Mouse (Mus musculus): ENCODE data around the gene Pcyt1b.
A peak's percentile ranks its signal among the peaks of the same experiment; 100 is the strongest.

Pcyt1b gene

DNA sequence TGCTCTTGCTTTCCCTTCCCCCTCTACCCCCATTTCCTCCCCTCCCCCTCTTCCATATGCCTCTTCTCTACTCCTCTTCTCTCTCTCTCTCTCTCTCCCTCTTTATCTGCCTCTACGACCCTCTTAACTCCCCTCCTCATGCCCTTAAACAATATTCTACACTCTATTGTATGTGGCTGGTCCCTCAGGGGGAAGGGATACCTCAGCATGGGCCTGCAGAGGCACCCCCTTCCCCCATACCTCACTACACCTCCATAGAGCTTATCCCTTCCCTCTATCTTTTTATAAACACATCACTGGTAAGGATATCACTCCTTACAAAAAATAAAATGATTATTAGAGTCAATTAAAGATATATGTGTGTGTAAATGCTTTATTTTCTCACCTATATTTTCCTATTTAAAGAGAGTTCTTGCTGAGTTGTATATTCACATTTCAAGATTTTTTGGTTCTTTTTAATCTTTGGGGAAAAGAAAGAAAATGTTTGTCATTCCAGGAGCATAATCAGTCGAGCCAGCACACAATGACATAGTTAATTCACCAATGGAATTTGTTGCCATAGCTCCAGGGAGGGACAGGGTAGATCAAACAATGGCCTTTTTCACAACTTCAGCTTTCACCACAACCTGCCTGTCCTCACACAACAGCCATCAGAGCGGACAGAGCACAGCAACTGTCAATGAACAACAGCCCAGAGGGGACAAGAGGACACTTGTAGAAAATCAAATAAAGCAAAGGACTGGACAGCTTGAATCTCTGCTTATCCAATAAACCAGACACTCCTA is at the start of gene Pcyt1b:
TSS of gene Pcyt1b (plus strand) at position 646 of the 785 bp plus-strand sequence.
- DNase-seq (ENCODE audit: low spot score) = no peak

DNA sequence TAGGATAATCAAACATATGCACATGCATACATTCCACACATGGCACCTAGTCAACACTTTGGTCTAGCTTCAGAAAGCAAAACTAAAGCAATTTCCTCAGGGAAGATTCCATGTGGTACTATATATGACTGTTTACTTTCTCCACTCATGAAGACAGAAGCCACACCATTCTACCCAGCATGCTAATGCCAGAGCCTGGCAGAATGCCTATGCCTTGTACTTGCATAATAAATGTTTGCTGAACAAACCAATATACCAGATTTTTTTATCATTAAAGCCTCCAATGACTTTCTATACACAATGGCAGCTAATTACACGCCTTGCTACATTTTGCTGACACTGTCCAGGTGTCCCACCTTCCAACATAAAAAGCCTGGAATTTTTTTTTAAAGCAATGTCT is 24.4 kb upstream of the Pcyt1b start:
- no peak for DNase-seq (ENCODE audit: low spot score)

DNA sequence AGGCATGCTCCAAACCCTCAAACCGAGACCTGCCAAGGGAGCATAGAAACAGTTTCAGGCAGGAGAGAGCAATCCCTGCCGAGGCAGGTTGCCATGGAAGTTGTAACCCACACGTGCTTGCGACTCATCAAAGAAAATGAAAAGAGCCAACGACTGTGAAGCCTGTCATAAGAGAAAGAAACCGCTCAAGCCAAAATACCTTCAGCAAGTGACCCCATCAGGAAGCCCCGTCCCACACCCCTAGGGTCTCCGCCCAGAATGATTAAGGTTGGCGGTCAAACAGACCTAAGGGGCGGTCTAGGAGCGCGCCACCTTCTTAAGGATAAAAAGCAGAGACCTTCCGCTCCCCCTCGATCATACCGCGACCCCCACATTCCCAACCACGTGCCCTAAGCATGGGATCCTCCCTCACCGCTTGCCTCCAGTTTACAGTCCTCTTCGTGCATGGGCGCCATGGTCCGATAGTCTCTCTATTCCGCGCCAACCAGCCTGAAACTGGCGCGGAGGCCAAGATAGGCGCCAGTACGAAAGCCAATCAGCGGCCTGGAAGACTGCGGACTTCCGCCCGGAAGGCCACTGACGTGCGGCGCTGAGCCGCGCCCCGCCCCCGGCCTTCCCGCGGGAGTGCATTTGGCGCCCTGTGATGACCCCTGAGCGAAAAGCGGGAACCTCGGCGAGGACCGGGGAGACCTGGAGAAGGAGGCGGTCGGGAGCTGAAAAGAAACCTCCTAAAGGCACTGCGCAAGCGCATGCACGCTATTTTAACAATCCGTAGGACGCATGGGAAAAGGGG is 22.8 kb upstream of the Pcyt1b start, which contains the start of gene Pola1:
TSS of gene Pola1 (minus strand) at position 499 of the 793 bp plus-strand sequence.
- DNase-seq (ENCODE audit: low spot score) = peak; percentile 66

DNA sequence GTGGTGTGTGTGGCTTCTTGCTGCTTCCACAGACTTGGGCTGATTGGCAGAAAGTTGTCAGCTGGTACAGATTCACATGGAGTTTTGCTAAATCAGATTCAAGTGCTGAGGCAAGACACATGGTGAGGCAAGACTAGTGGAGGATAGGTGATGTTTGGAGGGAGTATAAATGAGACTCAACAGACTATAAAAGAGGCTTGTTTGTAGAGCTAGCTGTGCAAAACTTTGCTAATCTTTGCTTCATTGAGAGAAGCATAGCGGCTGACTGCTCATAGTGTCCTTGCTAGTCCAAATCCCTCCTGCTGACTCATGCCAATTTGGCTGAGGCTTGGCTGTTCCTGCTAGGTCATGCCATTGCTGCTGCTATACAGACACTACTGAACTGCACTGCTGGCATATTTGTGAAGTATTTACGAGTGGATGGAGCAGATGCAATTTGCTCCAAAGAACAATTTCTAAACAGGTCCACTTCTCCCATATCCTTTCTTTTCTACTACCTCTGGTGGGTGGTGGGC is 19.7 kb upstream of the Pcyt1b start:
- no peak for DNase-seq (ENCODE audit: low spot score)

DNA sequence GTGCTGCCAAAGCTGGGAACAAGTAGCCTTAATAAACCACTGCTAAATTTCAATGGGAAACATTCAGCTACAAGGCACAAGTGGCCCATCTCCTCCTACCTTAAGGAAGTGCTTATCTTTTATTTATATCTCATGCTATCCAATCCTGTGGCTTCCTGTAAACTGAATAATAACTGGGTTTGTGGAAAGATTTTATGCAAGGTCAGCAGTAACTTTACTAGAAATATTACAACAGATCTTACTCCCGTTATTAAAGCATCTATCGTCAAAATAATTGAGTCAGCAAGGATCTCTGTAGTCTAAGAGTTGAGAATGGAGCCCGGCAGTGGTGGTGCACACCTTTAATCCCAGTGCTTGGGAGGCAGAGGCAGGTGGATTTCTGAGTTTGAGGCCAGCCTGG is 11.1 kb upstream of the Pcyt1b start:
- no peak for DNase-seq (ENCODE audit: low spot score)

DNA sequence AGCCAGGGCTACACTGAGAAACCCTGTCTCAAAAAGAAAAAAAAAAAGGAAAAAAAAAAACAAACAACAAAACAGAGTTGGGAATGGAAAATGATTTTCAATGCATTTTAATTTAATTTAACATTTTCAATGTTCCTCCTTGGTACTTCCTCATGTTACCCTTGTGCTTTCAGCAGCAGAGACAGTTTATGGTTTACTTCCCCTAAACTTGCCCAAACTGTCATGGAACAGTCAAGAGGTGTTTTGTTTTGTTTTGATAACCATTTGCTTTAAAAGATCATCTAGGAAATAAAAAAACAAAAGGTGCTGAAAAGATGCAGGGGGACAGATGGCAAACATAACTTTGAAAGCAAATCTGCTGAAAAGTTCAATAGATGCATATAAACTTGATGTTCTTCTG is 10.6 kb upstream of the Pcyt1b start:
- DNase-seq (ENCODE audit: low spot score) = no peak

DNA sequence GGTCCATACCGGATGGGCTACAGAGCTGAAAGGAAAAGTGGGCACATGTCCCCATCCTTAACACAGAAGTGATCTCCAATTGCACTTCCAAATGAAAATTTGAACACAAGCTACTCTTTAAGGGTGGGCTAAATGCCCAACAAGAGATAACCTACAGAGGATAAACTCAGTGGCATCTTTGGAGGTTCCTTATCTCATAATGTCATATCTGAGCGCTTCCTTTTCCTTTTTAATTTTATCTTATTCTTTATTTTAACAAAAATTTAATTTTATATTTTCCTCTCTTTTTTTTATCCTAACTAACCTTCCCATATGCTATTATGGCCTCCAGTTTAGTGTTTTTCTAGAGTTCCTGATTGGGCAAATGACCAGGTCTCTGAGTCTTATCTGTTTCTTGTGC is 3.9 kb upstream of the Pcyt1b start:
- no peak for DNase-seq (ENCODE audit: low spot score)

DNA sequence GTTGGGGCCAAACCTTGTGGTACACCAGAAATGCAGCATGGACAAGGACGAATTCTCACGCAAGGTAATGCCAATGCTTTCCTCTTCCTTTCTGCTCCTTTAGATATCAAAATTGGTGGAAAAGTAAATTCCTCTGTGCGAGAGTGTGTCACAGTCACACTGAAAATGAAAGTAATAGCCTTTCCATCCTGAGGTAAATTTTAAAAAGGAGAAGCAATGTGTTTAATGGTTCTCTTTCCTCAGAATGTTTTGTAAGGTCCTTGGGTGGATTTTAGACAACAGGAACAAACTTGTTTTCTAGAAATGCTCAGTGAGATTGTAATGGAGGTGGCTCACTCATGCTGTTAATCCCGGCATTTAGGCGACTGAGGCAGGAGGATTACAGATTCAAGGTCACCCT is 490 bp downstream of the Pcyt1b start:
- no peak for DNase-seq (ENCODE audit: low spot score)

DNA sequence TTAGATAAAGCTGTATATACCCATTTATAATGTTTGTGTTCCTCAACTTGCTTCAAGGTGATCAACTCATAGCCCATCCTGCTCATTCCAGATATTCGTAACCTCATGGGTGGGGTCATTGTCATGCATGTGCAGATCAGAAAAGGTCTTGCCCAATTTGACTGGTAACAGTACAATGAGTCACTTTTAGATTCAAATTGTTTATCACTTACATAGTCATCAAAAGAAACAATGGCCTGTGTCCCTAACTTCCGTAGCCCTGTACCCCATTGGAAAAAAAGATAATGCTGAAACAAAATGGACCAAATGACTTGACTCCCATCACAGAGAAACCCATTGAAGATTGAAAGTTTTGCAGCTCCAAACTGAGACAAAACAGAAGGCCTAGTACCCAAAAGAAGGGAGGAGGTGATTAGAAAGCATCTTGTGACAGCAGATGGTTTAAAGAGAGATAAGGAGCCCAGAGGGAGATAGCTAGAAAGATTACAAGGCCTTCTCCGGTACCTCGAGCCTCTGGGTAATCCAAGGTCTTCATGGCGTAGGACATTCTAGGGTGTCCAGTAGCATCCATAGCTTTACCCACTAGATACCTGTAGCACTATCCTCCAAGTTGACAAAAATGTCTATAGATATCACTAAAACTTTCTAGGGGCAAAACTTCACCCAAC is 9.4 kb downstream of the Pcyt1b start:
- DNase-seq (ENCODE audit: low spot score) = no peak

DNA sequence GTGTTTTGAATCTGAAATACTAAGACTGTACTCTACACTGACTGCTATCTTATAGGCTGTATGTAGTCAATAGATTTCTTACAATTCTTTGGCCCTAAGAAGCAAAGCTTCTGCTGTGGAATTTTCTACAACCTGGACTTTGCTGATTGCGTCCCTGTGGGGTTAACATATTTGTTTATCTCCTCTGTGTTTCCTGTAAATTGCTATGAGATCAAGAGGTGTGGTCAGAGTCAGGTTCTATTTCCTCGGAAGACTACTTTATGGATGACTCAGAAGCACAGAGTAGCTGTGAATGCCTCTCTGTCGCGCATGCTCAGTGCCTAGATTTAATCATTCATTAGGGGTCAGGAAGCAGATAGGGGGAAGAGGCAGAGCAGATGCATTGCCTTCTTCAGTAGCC is 10.1 kb downstream of the Pcyt1b start:
- no peak for DNase-seq (ENCODE audit: low spot score)

DNA sequence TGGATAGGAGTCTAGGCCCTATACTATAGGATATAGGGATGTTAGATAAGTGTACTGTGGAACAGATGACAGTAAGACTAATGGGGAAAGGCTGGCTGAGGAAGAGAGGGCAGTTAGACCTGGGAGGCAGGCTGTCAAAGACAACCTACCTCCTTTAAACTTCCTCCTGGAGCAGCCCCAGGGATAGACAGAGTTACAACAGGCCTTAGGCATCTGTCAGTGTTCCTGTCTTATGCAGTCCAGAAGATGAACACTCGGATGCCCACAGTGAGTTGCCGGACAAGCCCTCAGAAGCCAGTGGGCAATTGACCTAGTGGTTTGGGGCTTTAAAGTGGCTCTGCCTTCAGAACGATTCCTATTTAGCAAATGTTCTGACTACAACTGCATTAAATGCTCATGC is 19.8 kb downstream of the Pcyt1b start:
- DNase-seq (ENCODE audit: low spot score) = no peak

DNA sequence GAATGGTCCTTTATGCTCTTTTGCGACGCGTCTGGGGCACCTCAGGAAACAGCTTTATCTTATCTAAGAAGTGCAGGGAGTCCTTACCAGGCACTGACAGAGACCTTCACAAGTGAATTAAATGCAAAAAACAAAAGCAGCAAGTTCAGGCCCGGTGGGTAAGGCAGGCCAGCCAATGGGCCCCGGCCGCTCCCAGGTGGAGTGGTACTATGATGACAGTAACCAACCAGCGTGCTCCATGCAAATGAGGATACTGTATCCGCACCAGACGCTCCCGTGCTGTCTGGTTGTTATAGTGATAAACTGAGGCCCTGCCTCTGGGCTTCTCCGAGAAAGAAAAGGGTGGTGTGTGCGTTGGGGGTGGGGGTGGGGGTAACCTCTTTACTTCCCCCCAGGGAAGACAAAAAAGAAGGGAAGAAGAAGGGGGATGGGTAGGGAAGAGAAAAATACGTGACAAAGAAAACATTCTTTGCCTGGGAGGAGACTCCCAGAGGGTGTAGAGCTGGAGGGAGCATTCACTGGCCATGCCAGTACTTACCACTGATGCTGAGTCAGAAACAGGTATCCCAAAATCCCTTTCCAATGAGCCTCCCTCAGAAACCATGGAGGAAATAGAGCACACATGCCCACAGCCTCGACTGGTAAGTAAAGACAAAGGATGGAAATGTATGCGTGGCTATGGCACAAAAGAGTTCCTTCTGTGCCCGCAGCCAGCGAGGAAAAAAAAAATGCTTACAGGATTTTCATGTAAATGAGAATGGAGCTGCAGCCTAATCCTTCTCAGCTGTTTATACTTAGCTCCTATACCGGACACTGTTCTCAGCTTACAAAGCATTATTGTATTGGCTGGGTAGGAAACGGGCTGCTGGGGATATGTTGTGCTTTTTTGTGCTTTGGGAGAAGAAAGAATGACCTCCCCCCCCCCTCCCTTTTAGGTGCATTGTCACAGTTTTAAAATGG is 20.5 kb downstream of the Pcyt1b start:
- peak; percentile 4 for DNase-seq (ENCODE audit: low spot score)

DNA sequence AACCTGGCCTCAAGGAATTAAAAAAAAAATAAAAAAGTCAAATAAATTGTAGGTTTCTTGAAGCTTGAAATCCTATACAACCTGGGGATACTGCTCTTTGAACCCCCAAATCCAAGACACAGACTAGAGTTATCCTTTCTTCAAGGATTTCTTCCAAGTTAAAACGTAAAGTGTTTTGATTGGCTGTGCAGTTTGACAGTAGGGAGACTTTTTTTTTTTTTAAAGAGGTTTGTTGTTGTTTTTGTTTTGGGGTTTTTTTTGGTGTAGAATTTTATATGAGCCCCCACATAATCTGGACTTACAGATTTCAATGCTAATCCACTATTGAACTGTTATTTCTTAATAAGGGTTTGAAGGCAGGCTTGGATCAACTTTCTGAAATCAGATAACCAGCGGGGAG is 21.6 kb downstream of the Pcyt1b start:
- DNase-seq (ENCODE audit: low spot score) = no peak

DNA sequence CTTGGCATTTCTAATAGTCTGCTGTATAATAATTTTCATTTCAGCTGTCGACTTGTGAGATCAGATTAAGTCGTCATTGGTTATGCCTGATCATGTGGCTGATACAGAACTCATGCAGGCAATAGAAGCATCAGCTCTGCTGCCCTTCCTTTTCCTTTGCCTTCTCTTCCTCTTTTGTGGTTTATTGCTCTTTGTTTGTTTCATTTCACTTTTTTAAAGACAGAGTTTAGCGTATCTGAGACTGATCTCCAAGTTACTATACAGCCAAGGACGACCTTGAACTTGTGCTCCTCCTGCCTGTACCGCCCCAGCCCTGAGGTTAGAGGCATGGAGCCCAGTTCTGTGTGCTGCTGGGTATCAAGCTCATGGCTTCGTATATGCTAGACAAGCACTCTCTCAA is 34.6 kb downstream of the Pcyt1b start:
- DNase-seq (ENCODE audit: low spot score) = no peak

DNA sequence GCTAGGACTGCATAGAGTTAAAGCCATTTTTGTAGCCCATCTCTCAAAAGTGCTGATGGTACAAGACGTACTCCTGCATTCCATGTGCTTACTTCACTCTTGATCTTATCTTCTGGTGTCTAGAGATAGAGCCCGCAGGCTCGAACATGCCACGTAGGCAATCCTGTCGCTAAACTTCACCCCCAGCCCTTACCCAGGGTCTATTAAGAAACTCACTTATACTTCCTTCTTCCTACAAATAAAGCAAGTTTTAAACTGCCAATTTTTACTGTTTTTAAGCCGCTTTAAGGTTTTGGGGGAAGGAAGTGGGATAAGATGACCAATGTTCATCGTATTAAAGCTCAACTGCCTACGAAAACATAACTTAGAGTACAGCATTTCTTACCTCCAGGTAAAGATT is 36.0 kb downstream of the Pcyt1b start:
- no peak for DNase-seq (ENCODE audit: low spot score)

DNA sequence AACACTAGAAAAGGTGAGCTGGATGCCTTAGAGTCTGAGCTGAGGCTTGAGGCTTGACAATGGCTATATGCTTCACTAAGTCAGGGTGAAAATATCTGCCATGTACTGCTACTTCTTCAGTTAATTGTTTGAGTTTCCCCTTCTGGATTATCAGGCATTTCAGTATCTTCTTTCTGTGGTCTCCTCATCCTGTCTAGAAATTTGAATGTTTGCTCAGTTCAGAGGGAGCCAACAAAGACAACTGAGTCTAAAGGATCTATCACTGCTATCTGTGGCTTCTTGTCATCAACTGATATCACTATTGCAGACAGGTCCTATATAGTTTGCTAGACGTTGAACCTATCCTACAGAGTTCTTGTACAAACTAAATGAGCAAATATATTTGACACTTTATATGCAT is 42.9 kb downstream of the Pcyt1b start:
- no peak for DNase-seq (ENCODE audit: low spot score)

DNA sequence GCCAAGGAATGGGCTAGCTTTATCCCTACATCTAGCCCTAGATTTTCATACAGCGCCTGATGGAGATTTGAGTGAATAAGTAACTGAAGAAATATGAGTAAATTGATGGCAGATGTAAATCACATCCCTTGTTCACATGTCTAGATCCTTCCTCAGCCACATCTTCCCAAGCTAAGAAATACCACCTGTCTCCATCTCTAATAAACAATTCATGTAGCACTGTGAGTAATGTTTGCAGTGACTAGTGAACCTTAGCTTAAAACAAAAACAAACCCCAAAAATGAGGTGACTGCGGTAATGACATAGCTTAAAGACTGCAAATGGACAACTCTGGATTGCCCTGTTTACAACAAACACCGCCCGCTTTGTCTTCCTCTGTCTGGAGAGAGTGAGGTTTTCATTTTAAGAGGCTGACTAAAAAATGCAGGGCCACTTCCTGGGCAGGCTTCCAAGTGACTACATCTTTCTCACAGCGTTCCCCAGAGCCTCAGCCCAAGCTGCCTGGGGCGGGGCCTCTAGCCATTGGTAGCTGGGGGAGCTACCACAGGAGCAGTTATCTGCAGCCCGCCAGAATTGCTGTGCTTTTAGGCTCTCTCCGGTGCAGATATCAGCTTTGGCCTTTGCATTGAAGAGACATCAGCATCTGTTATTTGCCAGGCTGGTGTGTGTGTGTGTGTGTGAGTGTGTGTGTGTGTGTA is 46.0 kb downstream of the Pcyt1b start:
- peak; percentile 3 for DNase-seq (ENCODE audit: low spot score)

DNA sequence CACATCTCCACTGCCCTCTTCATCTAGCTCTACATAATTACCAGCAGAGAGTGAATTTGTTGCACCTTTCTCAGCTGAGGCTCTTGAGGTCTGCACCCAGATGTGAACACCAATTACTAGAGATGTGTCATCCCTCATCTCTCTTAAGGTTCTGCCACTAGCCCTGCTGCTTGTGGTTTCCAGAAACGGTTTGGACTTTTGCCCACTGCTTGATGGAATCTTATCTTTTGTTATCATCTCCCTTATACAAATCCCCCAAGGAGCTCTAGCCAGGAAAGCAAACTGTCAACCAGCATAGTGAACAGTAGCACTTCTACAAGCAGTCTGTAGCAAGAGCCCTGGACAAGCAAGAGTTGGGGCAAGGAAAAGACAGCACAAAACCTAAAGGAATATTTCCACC is 57.9 kb downstream of the Pcyt1b start:
- DNase-seq (ENCODE audit: low spot score) = no peak

DNA sequence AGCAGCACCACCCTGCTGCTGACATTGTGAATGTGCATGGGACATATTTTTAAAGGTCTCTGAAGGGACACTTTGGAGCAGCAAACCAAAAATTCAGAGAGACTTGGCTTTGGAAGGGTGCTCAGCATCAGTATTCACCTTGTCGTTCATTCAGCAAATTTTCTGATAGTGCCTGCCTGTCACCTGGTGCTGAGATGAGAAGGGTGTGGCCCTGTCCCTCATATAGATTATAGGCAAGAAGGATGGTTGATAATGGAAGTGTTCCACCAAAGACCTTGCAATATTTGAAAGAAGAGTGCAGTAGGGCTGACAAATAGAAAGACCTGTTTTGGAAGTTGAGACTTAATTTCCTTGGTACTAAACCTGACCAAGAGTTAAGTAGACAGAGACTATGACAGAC is 74.9 kb downstream of the Pcyt1b start:
- DNase-seq (ENCODE audit: low spot score) = no peak

DNA sequence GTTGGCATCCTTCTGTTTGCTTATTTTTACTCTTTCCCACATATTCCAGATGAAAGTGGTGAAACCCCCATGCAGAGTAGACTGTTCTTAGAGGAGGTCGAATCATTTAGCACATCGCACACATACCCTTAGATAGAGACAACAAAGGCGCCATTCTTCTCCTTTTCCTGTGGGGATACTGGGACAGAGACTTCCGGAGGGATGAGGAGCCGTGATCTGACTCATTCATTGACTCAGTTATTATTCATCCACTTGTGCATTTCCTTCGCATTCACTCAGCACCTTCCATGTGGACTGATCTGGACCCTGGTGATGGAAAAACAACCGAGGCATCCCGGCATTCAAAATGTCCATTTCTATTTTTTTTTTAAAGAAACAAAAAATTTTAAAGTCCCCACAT is 76.2 kb downstream of the Pcyt1b start:
- no peak for DNase-seq (ENCODE audit: low spot score)

DNA sequence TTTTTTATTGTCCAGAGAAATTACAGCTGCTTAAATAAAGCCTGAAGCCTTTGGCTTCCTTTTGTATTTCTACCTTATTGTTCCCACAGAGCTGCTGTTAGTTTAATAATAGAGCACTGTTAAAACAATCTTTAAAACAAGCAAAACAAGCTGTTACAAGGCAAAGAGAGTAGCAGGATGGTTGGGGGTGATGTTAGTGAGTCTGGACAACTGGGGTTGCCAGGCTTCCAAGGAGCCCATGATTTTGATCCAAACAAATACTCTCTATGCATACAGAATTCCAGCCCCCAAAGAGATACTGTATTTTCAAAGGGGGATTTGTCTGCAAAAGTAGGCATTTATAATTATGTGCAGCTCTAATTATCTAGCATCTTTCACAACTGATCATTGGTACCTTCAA is 77.7 kb downstream of the Pcyt1b start:
- DNase-seq (ENCODE audit: low spot score) = no peak
